Comparison of ENCODE assay signal across 18 mouse cellular contexts in genomic region chr19:23362006-23362405, GRCm38 (mm10).
"Had no signal": no experiment of that assay in that cellular context is flagged by ENCODE, and none has a peak within 500 bp of the region (broad histone marks: within the 10 kb centered on the region; RNA-seq: fewer than 3 reads in every experiment).

No protein-coding gene starts in this region.

- ATAC-seq: midbrain, embryonic 13.5 days; midbrain, embryonic 16.5 days had no signal

- H3K27ac ChIP-seq: midbrain, embryonic 10.5 days; midbrain, embryonic 13.5 days; neural tube, embryonic 13.5 days; neural tube, embryonic 15.5 days had no signal

- H3K4me3 ChIP-seq: midbrain, embryonic 10.5 days; midbrain, embryonic 13.5 days; myocyte; neural tube, embryonic 13.5 days; neural tube, embryonic 15.5 days had no signal

- DNase-seq: lung, adult 18-20 months; lung, embryonic 14.5 days; lung, postnatal 10 days; lung, postnatal 4 days; retina, postnatal 1 day; right cerebral cortex, adult 18-20 months; right cerebral cortex, postnatal 25 days; right cerebral cortex, postnatal 4 days; spleen, adult 18-20 months; thymus, adult 18-20 months; thymus, postnatal 14 days; thymus, postnatal 36 days had no signal
